Mouse (Mus musculus): ENCODE results near the gene Zfp467. TPM values are rescaled to one million over a fixed set of nuclear protein-coding genes. Genes with fewer than 3 reads are reported as not detected.

Zfp467 gene
- polyA plus RNA-seq, 1 experiment, result 42.1 TPM

- no peak overlapping the region for H3K4me3 ChIP-seq (replicated peaks; ENCODE audit: extremely low read depth, low read depth, low read length)
- 33% methylated on average over 12 of the region's 12 CpGs for WGBS
- peaks cover 16% of the 10 kb centered on the region for H3K4me1 ChIP-seq (ENCODE audit: control insufficient read depth, insufficient read depth, low read length)
- TF ChIP-seq POLR2A (IDR thresholded peaks at IDR 0.05; ENCODE audit: borderline replicate concordance, extremely low read depth, low read depth, low read length) (no peak), CTCF (IDR thresholded peaks at IDR 0.05; ENCODE audit: insufficient read depth, low read length) (no peak)
- DNase-seq, result peak; percentile 23
Observed at GRCm38 (mm10) chr6:48432893-48433816, 12.5 kb downstream of the Zfp467 start.

- no peak for DNase-seq
- H3K4me1 ChIP-seq (ENCODE audit: control insufficient read depth, insufficient read depth, low read length), result peaks cover 16% of the 10 kb centered on the region
- TF ChIP-seq POLR2A (IDR thresholded peaks at IDR 0.05; ENCODE audit: borderline replicate concordance, extremely low read depth, low read depth, low read length), result no peak
- no peak for TF ChIP-seq CTCF (IDR thresholded peaks at IDR 0.05; ENCODE audit: insufficient read depth, low read length)
- H3K4me3 ChIP-seq (replicated peaks; ENCODE audit: extremely low read depth, low read depth, low read length), result no peak overlapping the region
- 73% methylated on average over 5 of the region's 5 CpGs for WGBS
Observed at GRCm38 (mm10) chr6:48430748-48431147, 14.9 kb downstream of the Zfp467 start.

- no peak overlapping the region for H3K4me3 ChIP-seq (replicated peaks; ENCODE audit: extremely low read depth, low read depth, low read length)
- no peak for DNase-seq
- TF ChIP-seq POLR2A (IDR thresholded peaks at IDR 0.05; ENCODE audit: borderline replicate concordance, extremely low read depth, low read depth, low read length) (no peak), CTCF (IDR thresholded peaks at IDR 0.05; ENCODE audit: insufficient read depth, low read length) (no peak)
- WGBS, result 62% methylated on average over 4 of the region's 4 CpGs
- H3K4me1 ChIP-seq (ENCODE audit: control insufficient read depth, insufficient read depth, low read length), result peaks cover 11% of the 10 kb centered on the region; the same call in 1 of the 2 replicates
Observed at GRCm38 (mm10) chr6:48428769-48429557, 16.7 kb downstream of the Zfp467 start.

- H3K4me3 ChIP-seq (replicated peaks; ENCODE audit: extremely low read depth, low read depth, low read length), result no peak overlapping the region
- DNase-seq, result no peak
- H3K4me1 ChIP-seq (ENCODE audit: control insufficient read depth, insufficient read depth, low read length), result peaks cover 7% of the 10 kb centered on the region; the same call in 1 of the 2 replicates
- WGBS, result 80% methylated on average over 5 of the region's 5 CpGs
- no peak for TF ChIP-seq POLR2A (IDR thresholded peaks at IDR 0.05; ENCODE audit: borderline replicate concordance, extremely low read depth, low read depth, low read length)
- no peak for TF ChIP-seq CTCF (IDR thresholded peaks at IDR 0.05; ENCODE audit: insufficient read depth, low read length)
Observed at GRCm38 (mm10) chr6:48426956-48427355, 18.7 kb downstream of the Zfp467 start.

GRCm38 (mm10) chr6:48424074-48424473, 21.6 kb downstream of the Zfp467 start:
- DNase-seq, result no peak
- WGBS, result 62% methylated on average over 5 of the region's 5 CpGs
- TF ChIP-seq CTCF (IDR thresholded peaks at IDR 0.05; ENCODE audit: insufficient read depth, low read length) (no peak), POLR2A (IDR thresholded peaks at IDR 0.05; ENCODE audit: borderline replicate concordance, extremely low read depth, low read depth, low read length) (no peak)

GRCm38 (mm10) chr6:48423336-48423735, 22.3 kb downstream of the Zfp467 start:
- Histone ChIP-seq H3K4me3 (replicated peaks; ENCODE audit: extremely low read depth, low read depth, low read length) (no peak overlapping the region), H3K4me1 (ENCODE audit: control insufficient read depth, insufficient read depth, low read length) (no peaks in the 10 kb centered on the region; the same call in 1 of the 2 replicates)
- TF ChIP-seq CTCF (IDR thresholded peaks at IDR 0.05; ENCODE audit: insufficient read depth, low read length), result no peak
- no peak for TF ChIP-seq POLR2A (IDR thresholded peaks at IDR 0.05; ENCODE audit: borderline replicate concordance, extremely low read depth, low read depth, low read length)
- no peak for DNase-seq
- 78% methylated on average over 3 of the region's 3 CpGs for WGBS

More at GRCm38 (mm10) chr6:48424074-48424473, 21.6 kb downstream of the Zfp467 start:
- peaks cover 4% of the 10 kb centered on the region; the same call in 1 of the 2 replicates for H3K4me1 ChIP-seq (ENCODE audit: control insufficient read depth, insufficient read depth, low read length)
- H3K4me3 ChIP-seq (replicated peaks; ENCODE audit: extremely low read depth, low read depth, low read length), result no peak overlapping the region

- WGBS, result 18% methylated on average over 2 of the region's 2 CpGs
Observed at GRCm38 (mm10) chr6:48420647-48421046, 25.0 kb downstream of the Zfp467 start.

GRCm38 (mm10) chr6:48416486-48416885, 29.1 kb downstream of the Zfp467 start:
- H3K4me3 ChIP-seq (replicated peaks; ENCODE audit: extremely low read depth, low read depth, low read length), result no peak overlapping the region
- H3K4me1 ChIP-seq (ENCODE audit: control insufficient read depth, insufficient read depth, low read length), result no peaks in the 10 kb centered on the region
- TF ChIP-seq POLR2A (IDR thresholded peaks at IDR 0.05; ENCODE audit: borderline replicate concordance, extremely low read depth, low read depth, low read length), result no peak
- no peak for TF ChIP-seq CTCF (IDR thresholded peaks at IDR 0.05; ENCODE audit: insufficient read depth, low read length)
- DNase-seq, result no peak
- 67% methylated on average over 2 of the region's 2 CpGs for WGBS

More at GRCm38 (mm10) chr6:48420647-48421046, 25.0 kb downstream of the Zfp467 start:
- H3K4me3 ChIP-seq (replicated peaks; ENCODE audit: extremely low read depth, low read depth, low read length), result no peak overlapping the region
- no peak for DNase-seq
- no peaks in the 10 kb centered on the region for H3K4me1 ChIP-seq (ENCODE audit: control insufficient read depth, insufficient read depth, low read length)
- TF ChIP-seq CTCF (IDR thresholded peaks at IDR 0.05; ENCODE audit: insufficient read depth, low read length), result no peak
- TF ChIP-seq POLR2A (IDR thresholded peaks at IDR 0.05; ENCODE audit: borderline replicate concordance, extremely low read depth, low read depth, low read length), result no peak

- H3K4me3 ChIP-seq (replicated peaks; ENCODE audit: extremely low read depth, low read depth, low read length), result no peak overlapping the region
- TF ChIP-seq POLR2A (IDR thresholded peaks at IDR 0.05; ENCODE audit: borderline replicate concordance, extremely low read depth, low read depth, low read length) (no peak), CTCF (IDR thresholded peaks at IDR 0.05; ENCODE audit: insufficient read depth, low read length) (no peak)
- WGBS, result 88% methylated on average over 7 of the region's 7 CpGs
- no peak for DNase-seq
- H3K4me1 ChIP-seq (ENCODE audit: control insufficient read depth, insufficient read depth, low read length), result no peaks in the 10 kb centered on the region
Observed at GRCm38 (mm10) chr6:48415636-48416035, 30.0 kb downstream of the Zfp467 start.
